Mouse (Mus musculus) liver, adult 2 months (tissue): ENCODE measurements around the gene Ablim2. TPM values are rescaled to one million over a fixed set of nuclear protein-coding genes. Genes with fewer than 3 reads are reported as not detected.

Experiments
- DNase-seq: peaks from one replicate; pipeline ENCODE4 v3.0.0-alpha.2; 2011; ENCODE audit warnings: low read depth, low spot score; ENCODE audit errors: extremely low read depth
- H3K27ac ChIP-seq: fragments of 200-500 bp; replicated peaks from 2 replicates; pipeline ENCODE4 v1.5.1; 2012; ENCODE audit warnings: low read depth, mild to moderate bottlenecking, control low read depth, inconsistent platforms, low read length; ENCODE audit not compliant: insufficient read depth
- H3K27me3 ChIP-seq: fragments of 200-500 bp; 2 replicates; pipeline ENCODE4 v1.6.1; 2012; ENCODE audit warnings: mild to moderate bottlenecking, moderate library complexity, low read length, inconsistent platforms; ENCODE audit not compliant: control insufficient read depth, insufficient read depth
- H3K36me3 ChIP-seq: fragments of 200-500 bp; 2 replicates; pipeline ENCODE4 v1.6.1; 2012; ENCODE audit warnings: low read length, inconsistent platforms; ENCODE audit not compliant: control insufficient read depth, insufficient read depth
- H3K4me1 ChIP-seq: fragments of 200-500 bp; 2 replicates; pipeline ENCODE4 v1.6.1; 2011; ENCODE audit warnings: low read length; ENCODE audit not compliant: control insufficient read depth, insufficient read depth
- H3K4me3 ChIP-seq: fragments of 200-500 bp; 2 replicates; pipeline ENCODE4 v1.5.1; 2011; ENCODE audit warnings: low read depth, mild to moderate bottlenecking, control low read depth, low read length, moderate library complexity; ENCODE audit not compliant: insufficient read depth
- H3K79me2 ChIP-seq: fragments of 200-500 bp; 2 replicates; pipeline ENCODE4 v1.6.1; 2012; ENCODE audit warnings: inconsistent platforms, mild to moderate bottlenecking, low read length, moderate library complexity; ENCODE audit not compliant: control insufficient read depth, insufficient read depth
- H3K9ac ChIP-seq: fragments of 200-500 bp; 2 replicates; pipeline ENCODE4 v1.6.1; 2012; ENCODE audit warnings: low read depth, mild to moderate bottlenecking, control low read depth, inconsistent platforms, low read length
- CTCF ChIP-seq: fragments of 200-500 bp; IDR thresholded peaks from 2 replicates; pipeline ENCODE4 v1.5.1; 2011; ENCODE audit warnings: low read depth, low read length, control low read depth
- POLR2A ChIP-seq: fragments of 200-500 bp; IDR thresholded peaks from 2 replicates; pipeline ENCODE4 v1.6.1; 2011; ENCODE audit warnings: low read length, control low read depth; ENCODE audit not compliant: insufficient read depth; ENCODE audit errors: extremely low read depth
- WGBS: fragments of 180-500 bp; shearing (Covaris S2); methylation state at CpG from one replicate; pipeline ENCODE4 v1.1.7; 2018; 5-methylcytosine and 5-hydroxymethylcytosine counted together
- polyA plus RNA-seq: library from polyadenylated mRNA; depleted of rRNA; stranded (reverse); fragments of >200 nt; gene quantifications from 2 replicates; pipeline ENCODE4 v1.2.3, GENCODE M21; 2012
- total RNA-seq: library from RNA; depleted of rRNA; stranded (reverse); fragments of >200 nt; gene quantifications from 2 replicates; pipeline ENCODE4 v1.2.3, GENCODE M21; 2014

Ablim2 gene
- total and polyA plus RNA-seq, 2 experiments: 2.3 to 5.9 TPM

GRCm38 (mm10) chr5:35756020-35756419, 1.7 kb upstream of the Ablim2 start:
- Histone ChIP-seq H3K79me2 (no peaks in the 10 kb centered on the region), H3K27me3 (no peaks in the 10 kb centered on the region), H3K4me1 (peaks cover 4% of the 10 kb centered on the region; the same call in 1 of the 2 replicates), H3K27ac (no peak overlapping the region), H3K9ac (no peak overlapping the region), H3K36me3 (no peaks in the 10 kb centered on the region), H3K4me3 (no peak overlapping the region)
- 83% methylated on average over 4 of the region's 4 CpGs for WGBS
- TF ChIP-seq CTCF: no peak
- TF ChIP-seq POLR2A: no peak
- DNase-seq: no peak

GRCm38 (mm10) chr5:35756997-35757638, 562 bp upstream of the Ablim2 start:
- 8% methylated on average over 26 of the region's 26 CpGs for WGBS
- H3K36me3 ChIP-seq: no peaks in the 10 kb centered on the region
- H3K4me3 ChIP-seq: peak overlapping the region; percentile 27
- H3K27ac ChIP-seq: peak overlapping the region; percentile 46
- H3K27me3 ChIP-seq: no peaks in the 10 kb centered on the region
- TF ChIP-seq CTCF: peak; percentile 49
- 0 out of 2 replicates have a peak, but pooled peaks have one; percentile 35 for TF ChIP-seq POLR2A
- H3K79me2 ChIP-seq: no peaks in the 10 kb centered on the region
- H3K9ac ChIP-seq: peak overlapping the region; percentile 57
- peaks cover 4% of the 10 kb centered on the region; the same call in 1 of the 2 replicates for H3K4me1 ChIP-seq
- DNase-seq: peak; percentile 78

DNA sequence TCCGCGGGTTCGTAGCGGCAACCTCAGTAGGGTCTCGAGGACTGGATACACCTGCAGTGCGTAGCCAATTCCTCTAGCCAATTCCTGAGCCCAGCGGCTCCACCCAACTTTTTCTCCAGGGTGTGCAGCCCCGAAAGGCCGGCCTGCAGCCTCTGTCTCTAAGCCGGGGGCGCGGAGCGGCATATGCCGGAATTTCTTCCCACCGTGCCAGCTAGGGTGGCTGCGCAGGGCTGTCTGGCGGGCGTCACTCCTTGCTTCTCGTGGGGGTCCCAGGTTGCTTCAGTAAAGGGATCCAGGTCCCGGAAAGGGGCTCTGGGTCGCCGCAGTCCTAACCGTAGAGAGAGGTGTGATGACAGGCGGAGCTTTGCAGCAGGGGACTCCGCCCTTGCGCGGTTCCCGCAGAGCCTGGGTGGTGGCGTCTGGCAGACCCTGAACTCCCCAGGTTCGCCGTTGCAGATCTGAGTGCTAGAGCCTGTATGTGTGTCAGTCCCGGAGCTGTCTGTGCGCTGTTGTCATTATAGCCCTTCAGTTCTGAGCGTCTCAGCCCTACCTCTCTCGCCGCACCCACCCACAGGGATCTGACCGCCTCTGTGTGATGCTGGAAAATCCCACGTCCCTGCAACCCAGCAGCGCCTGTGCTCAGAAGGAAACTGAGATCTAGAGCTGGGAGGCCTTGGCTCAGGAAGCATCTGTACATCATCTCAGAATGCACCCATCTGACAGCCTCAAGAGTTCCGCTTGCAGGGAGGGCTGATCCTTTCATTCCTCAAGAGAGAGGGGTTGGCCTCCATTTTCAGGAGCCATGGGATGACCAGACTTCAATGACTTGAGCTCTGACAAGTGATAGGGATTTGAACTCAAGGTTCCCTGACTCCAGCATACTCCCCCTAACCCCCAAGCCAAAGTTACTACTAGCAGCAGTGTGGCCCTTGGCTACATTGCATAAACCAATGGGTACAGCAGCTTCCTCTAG, 687 bp downstream of the Ablim2 start:
- H3K36me3 ChIP-seq: no peaks in the 10 kb centered on the region
- DNase-seq: no peak
- no peak overlapping the region for H3K27ac ChIP-seq
- no peaks in the 10 kb centered on the region for H3K79me2 ChIP-seq
- H3K9ac ChIP-seq: peak overlapping the region; percentile 82
- TF ChIP-seq POLR2A (no peak), CTCF (no peak)
- H3K4me3 ChIP-seq: peak overlapping the region; percentile 73
- H3K4me1 ChIP-seq: peaks cover 4% of the 10 kb centered on the region; the same call in 1 of the 2 replicates
- 4% methylated on average over 40 of the region's 40 CpGs for WGBS
- H3K27me3 ChIP-seq: no peaks in the 10 kb centered on the region

GRCm38 (mm10) chr5:35761323-35761722, 3.6 kb downstream of the Ablim2 start:
- Histone ChIP-seq H3K4me3 (no peak overlapping the region), H3K9ac (no peak overlapping the region), H3K4me1 (peaks cover 4% of the 10 kb centered on the region; the same call in 1 of the 2 replicates), H3K27ac (no peak overlapping the region), H3K79me2 (no peaks in the 10 kb centered on the region), H3K27me3 (no peaks in the 10 kb centered on the region), H3K36me3 (no peaks in the 10 kb centered on the region)
- no peak for DNase-seq
- WGBS: 89% methylated on average over 5 of the region's 5 CpGs
- TF ChIP-seq POLR2A (no peak), CTCF (peak; percentile 8; the same call in 1 of the 2 replicates)

GRCm38 (mm10) chr5:35762388-35762787, 4.7 kb downstream of the Ablim2 start:
- DNase-seq: peak; percentile 19
- TF ChIP-seq CTCF: no peak
- TF ChIP-seq POLR2A: no peak
- Histone ChIP-seq H3K4me1 (0 out of 2 replicates have a peak, but pooled peaks cover 2% of the 10 kb centered on the region), H3K27ac (peak overlapping the region; percentile 64), H3K36me3 (no peaks in the 10 kb centered on the region), H3K79me2 (no peaks in the 10 kb centered on the region), H3K27me3 (no peaks in the 10 kb centered on the region), H3K9ac (no peak overlapping the region), H3K4me3 (no peak overlapping the region)
- 71% methylated on average over 5 of the region's 5 CpGs for WGBS
